Mouse (Mus musculus) CH12.LX (cell line): ENCODE results near the gene Ttyh3.

ENCODE experiments used
- CHD1 ChIP-seq: IDR thresholded peaks from 2 replicates; pipeline ENCODE4 v1.6.1; 2012; ENCODE audit warnings: low read depth, low read length, improper control_type of control experiment, inconsistent platforms
- EP300 ChIP-seq: IDR thresholded peaks from 2 replicates; pipeline ENCODE4 v1.6.1; 2011; ENCODE audit warnings: low read length, improper control_type of control experiment
- MAFK ChIP-seq: IDR thresholded peaks from 2 replicates; pipeline ENCODE4 v1.6.1; 2011; ENCODE audit warnings: low read length, improper control_type of control experiment; ENCODE audit not compliant: insufficient replicate concordance
- MYC ChIP-seq: IDR thresholded peaks from 2 replicates; pipeline ENCODE4 v1.6.1; 2011; ENCODE audit warnings: low read depth, mild to moderate bottlenecking, improper control_type of control experiment, low read length
- POLR2A ChIP-seq: IDR thresholded peaks from 2 replicates; pipeline ENCODE4 v1.6.1; 2011; ENCODE audit warnings: low read depth, mild to moderate bottlenecking, improper control_type of control experiment, low read length
- RCOR1 ChIP-seq: conservative IDR thresholded peaks from 2 replicates; pipeline ENCODE4 v1.6.1; 2012; ENCODE audit warnings: low read depth, mild to moderate bottlenecking, inconsistent platforms, low read length, improper control_type of control experiment

DNA sequence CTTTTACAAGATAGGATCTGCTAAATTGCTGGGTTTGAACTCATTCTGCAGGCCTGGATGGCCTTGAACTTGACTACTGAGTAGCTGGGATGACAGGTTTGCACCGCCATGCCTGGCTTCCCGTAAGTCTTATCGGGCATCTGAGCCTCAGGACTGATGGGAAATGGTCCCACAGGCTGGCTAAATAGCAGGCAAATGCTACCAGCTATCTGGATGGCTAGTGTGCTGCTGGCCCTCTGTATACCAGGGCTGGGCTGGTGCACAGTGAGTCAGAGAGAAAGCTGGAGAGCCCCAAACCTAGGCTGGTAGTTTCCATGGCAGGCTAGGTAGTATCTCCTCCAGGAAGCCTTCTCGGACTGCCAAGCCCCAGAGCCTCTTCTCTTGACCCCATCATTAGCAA lies 3.4 kb downstream of the Ttyh3 start:
- TF ChIP-seq MAFK (no peak), MYC (no peak), EP300 (no peak), CHD1 (no peak), RCOR1 (no peak), POLR2A (no peak)
